In genomic region chr8:84236410-84236997, GRCm38 (mm10) we compare ENCODE assay signal across 8 mouse cellular contexts. TPM values are rescaled to one million over a fixed set of nuclear protein-coding genes. Genes with fewer than 3 reads are reported as not detected.
DNase-seq lines count a peak whose midpoint lies in the region; ATAC-seq and TF ChIP-seq lines count a peak whose summit lies in the region.

No protein-coding gene starts in this region.

- H3K4me1 ChIP-seq in liver, adult 2 months (ENCODE audit: control insufficient read depth, insufficient read depth, low read length) = peaks cover 10% of the 10 kb centered on the region
- H3K4me1 ChIP-seq in embryonic facial prominence, embryonic 12.5 days = peaks cover 21% of the 10 kb centered on the region
- H3K4me1 ChIP-seq in intestine, embryonic 14.5 days (replicated peaks; ENCODE audit: control insufficient read depth, insufficient read depth, low read length) = peaks cover 10% of the 10 kb centered on the region
- peaks cover 30% of the 10 kb centered on the region for H3K4me1 ChIP-seq in midbrain, embryonic 16.5 days (ENCODE audit: control insufficient read depth, insufficient read depth, low read length)

- TF ChIP-seq CTCF in liver, adult 2 months (IDR thresholded peaks at IDR 0.05; ENCODE audit: low read depth, low read length) = no peak

- H3K36me3 ChIP-seq in liver, adult 2 months (ENCODE audit: control insufficient read depth, insufficient read depth, low read length) = no peaks in the 10 kb centered on the region; the same call in 1 of the 2 replicates
- peaks cover 27% of the 10 kb centered on the region for H3K36me3 ChIP-seq in embryonic facial prominence, embryonic 12.5 days
- peaks cover 12% of the 10 kb centered on the region for H3K36me3 ChIP-seq in intestine, embryonic 14.5 days (ENCODE audit: control insufficient read depth, insufficient read depth, low read length)
- no peaks in the 10 kb centered on the region for H3K36me3 ChIP-seq in midbrain, embryonic 16.5 days (ENCODE audit: control insufficient read depth, insufficient read depth, low read length)

- peak overlapping the region; percentile 36; the same call in 1 of the 2 replicates for H3K27ac ChIP-seq in liver, adult 2 months (replicated peaks; ENCODE audit: insufficient read depth, low read depth, low read length)
- H3K27ac ChIP-seq in embryonic facial prominence, embryonic 12.5 days = peak overlapping the region; percentile 63
- H3K27ac ChIP-seq in intestine, embryonic 14.5 days (ENCODE audit: low read depth) = peak overlapping the region; percentile 47
- peak overlapping the region; percentile 71 for H3K27ac ChIP-seq in midbrain, embryonic 16.5 days (ENCODE audit: low read length)

- no peak for TF ChIP-seq POLR2A in liver, adult 2 months (IDR thresholded peaks at IDR 0.05; ENCODE audit: extremely low read depth, insufficient read depth, low read length)

- peak overlapping the region; percentile 83 for H3K9ac ChIP-seq in liver, adult 2 months (ENCODE audit: low read depth, low read length)
- H3K9ac ChIP-seq in embryonic facial prominence, embryonic 12.5 days = peak overlapping the region; percentile 94
- peak overlapping the region; percentile 95 for H3K9ac ChIP-seq in intestine, embryonic 14.5 days (ENCODE audit: low read length)
- H3K9ac ChIP-seq in midbrain, embryonic 16.5 days (ENCODE audit: low read depth, low read length) = peak overlapping the region; percentile 91

- peak overlapping the region; percentile 93 for H3K4me2 ChIP-seq in embryonic facial prominence, embryonic 12.5 days (replicated peaks)
- peak overlapping the region; percentile 57 for H3K4me2 ChIP-seq in intestine, embryonic 14.5 days (ENCODE audit: low read length)
- H3K4me2 ChIP-seq in midbrain, embryonic 16.5 days (ENCODE audit: low read length) = peak overlapping the region; percentile 93

- H3K79me2 ChIP-seq in liver, adult 2 months (ENCODE audit: control insufficient read depth, insufficient read depth, low read length) = no peaks in the 10 kb centered on the region; the same call in 1 of the 2 replicates

- no peaks in the 10 kb centered on the region for H3K9me3 ChIP-seq in embryonic facial prominence, embryonic 12.5 days
- no peaks in the 10 kb centered on the region for H3K9me3 ChIP-seq in intestine, embryonic 14.5 days (ENCODE audit: control insufficient read depth, low read length)
- H3K9me3 ChIP-seq in midbrain, embryonic 16.5 days (replicated peaks; ENCODE audit: control insufficient read depth, low read length, poor library complexity, severe bottlenecking) = no peaks in the 10 kb centered on the region

- ATAC-seq in embryonic facial prominence, embryonic 12.5 days (ENCODE audit: insufficient number of reproducible peaks, insufficient read depth, low FRiP score, low TSS enrichment) = peak; percentile 22
- ATAC-seq in intestine, embryonic 14.5 days (replicated peaks; ENCODE audit: low FRiP score, low TSS enrichment, low read depth) = peak; percentile 51
- peak; percentile 59 for ATAC-seq in midbrain, embryonic 16.5 days
- no peak for ATAC-seq in frontal cortex, adult (ENCODE audit: low TSS enrichment)

- H3K27me3 ChIP-seq in liver, adult 2 months (ENCODE audit: control insufficient read depth, insufficient read depth, low read length) = no peaks in the 10 kb centered on the region
- H3K27me3 ChIP-seq in embryonic facial prominence, embryonic 12.5 days = no peaks in the 10 kb centered on the region
- H3K27me3 ChIP-seq in intestine, embryonic 14.5 days (replicated peaks; ENCODE audit: control insufficient read depth, insufficient read depth, low read length) = no peaks in the 10 kb centered on the region
- H3K27me3 ChIP-seq in midbrain, embryonic 16.5 days (ENCODE audit: control insufficient read depth, insufficient read depth, low read depth, low read length) = no peaks in the 10 kb centered on the region

- DNase-seq in liver, adult 2 months (ENCODE audit: extremely low read depth, low read depth, low spot score) = no peak
- DNase-seq in liver = no peak
- peak; percentile 58 for DNase-seq in intestine, embryonic 14.5 days (ENCODE audit: low spot score)
- DNase-seq in layer of hippocampus, postnatal 14 days (ENCODE audit: low spot score in 2 of 2) = no peak
- no peak for DNase-seq in spleen, postnatal 10 days (ENCODE audit: low spot score in 2 of 2)

- 1% methylated on average over 28 of the region's 30 CpGs for WGBS in liver, adult 2 months
- 0% methylated on average over 22 of the region's 30 CpGs for WGBS in embryonic facial prominence, embryonic 12.5 days
- under 1% methylated on average over 28 of the region's 30 CpGs for WGBS in intestine, embryonic 14.5 days
- WGBS in midbrain, embryonic 16.5 days = under 1% methylated on average over 25 of the region's 30 CpGs

- peak overlapping the region; percentile 73 for H3K4me3 ChIP-seq in liver, adult 2 months (ENCODE audit: insufficient read depth, low read depth, low read length)
- peak overlapping the region; percentile 94 for H3K4me3 ChIP-seq in embryonic facial prominence, embryonic 12.5 days
- peak overlapping the region; percentile 93 for H3K4me3 ChIP-seq in intestine, embryonic 14.5 days (ENCODE audit: low read depth, low read length)
- peak overlapping the region; percentile 74 for H3K4me3 ChIP-seq in midbrain, embryonic 16.5 days (ENCODE audit: low read depth, low read length)

RNA-seq across cellular contexts. Expression of gene Zswim4, which starts 0.4 kb away (rescaled TPM):
- 2.8 and 3.7 TPM in 2 replicates for total RNA-seq in liver, adult 2 months (2014; rRNA removed)
- 6.9 and 8.4 TPM in 2 replicates for polyA plus RNA-seq in liver, adult 2 months (2012; rRNA removed)
- polyA plus RNA-seq in embryonic facial prominence, embryonic 12.5 days (2016; fragmentation: Nextera tagmentation; extraction: Ambion mirVana) = 32.4 and 32.9 TPM in 2 replicates
- 10.9 and 11.5 TPM in 2 replicates for polyA plus RNA-seq in intestine, embryonic 14.5 days (2014; fragmentation: Nextera tagmentation; extraction: Ambion mirVana)
- 22.4 and 26.4 TPM in 2 replicates for polyA plus RNA-seq in midbrain, embryonic 16.5 days (2015; fragmentation: Nextera tagmentation; extraction: Ambion mirVana)
- 10 to 100 TPM; 17.2 to 18.8 TPM for total RNA-seq in layer of hippocampus, postnatal 14 days (2021)

RNA-seq across cellular contexts. Expression of gene D8Ertd738e, which starts 13.0 kb away (rescaled TPM):
- total RNA-seq in liver, adult 2 months (2014; rRNA removed) = 103 and 115 TPM in 2 replicates
- 99.3 and 105 TPM in 2 replicates for polyA plus RNA-seq in liver, adult 2 months (2012; rRNA removed)
- 322 and 341 TPM in 2 replicates for polyA plus RNA-seq in embryonic facial prominence, embryonic 12.5 days (2016; fragmentation: Nextera tagmentation; extraction: Ambion mirVana)
- polyA plus RNA-seq in intestine, embryonic 14.5 days (2014; fragmentation: Nextera tagmentation; extraction: Ambion mirVana) = 377 and 380 TPM in 2 replicates
- polyA plus RNA-seq in midbrain, embryonic 16.5 days (2015; fragmentation: Nextera tagmentation; extraction: Ambion mirVana) = 229 and 244 TPM in 2 replicates
- total RNA-seq in layer of hippocampus, postnatal 14 days (2021) = 100 to 1,000 TPM; 147 to 156 TPM

RNA-seq across cellular contexts. Expression of gene Mri1, which starts 20.6 kb away (rescaled TPM):
- 17.1 and 25.8 TPM in 2 replicates for total RNA-seq in liver, adult 2 months (2014; rRNA removed)
- polyA plus RNA-seq in liver, adult 2 months (2012; rRNA removed) = 43.1 and 75.7 TPM in 2 replicates
- polyA plus RNA-seq in embryonic facial prominence, embryonic 12.5 days (2016; fragmentation: Nextera tagmentation; extraction: Ambion mirVana) = 70.2 and 71.2 TPM in 2 replicates
- 79.7 and 90.6 TPM in 2 replicates for polyA plus RNA-seq in intestine, embryonic 14.5 days (2014; fragmentation: Nextera tagmentation; extraction: Ambion mirVana)
- polyA plus RNA-seq in midbrain, embryonic 16.5 days (2015; fragmentation: Nextera tagmentation; extraction: Ambion mirVana) = 41.1 and 43.4 TPM in 2 replicates
- total RNA-seq in layer of hippocampus, postnatal 14 days (2021) = 10 to 100 TPM; 24.7 to 28.7 TPM

RNA-seq across cellular contexts. Expression of gene Ccdc130, which starts 33.7 kb away (rescaled TPM):
- 2.3 and 6.9 TPM in 2 replicates for total RNA-seq in liver, adult 2 months (2014; rRNA removed)
- 8.7 and 19.1 TPM in 2 replicates for polyA plus RNA-seq in liver, adult 2 months (2012; rRNA removed)
- polyA plus RNA-seq in embryonic facial prominence, embryonic 12.5 days (2016; fragmentation: Nextera tagmentation; extraction: Ambion mirVana) = 18.1 and 24.5 TPM in 2 replicates
- 20.6 and 22.5 TPM in 2 replicates for polyA plus RNA-seq in intestine, embryonic 14.5 days (2014; fragmentation: Nextera tagmentation; extraction: Ambion mirVana)
- polyA plus RNA-seq in midbrain, embryonic 16.5 days (2015; fragmentation: Nextera tagmentation; extraction: Ambion mirVana) = 23.0 and 25.4 TPM in 2 replicates
- 10 to 100 TPM; 20.4 to 21.4 TPM for total RNA-seq in layer of hippocampus, postnatal 14 days (2021)

RNA-seq across cellular contexts. Expression of gene Nanos3, which starts 51.5 kb away (rescaled TPM):
- not detected in 2 replicates for total RNA-seq in liver, adult 2 months (2014; rRNA removed)
- not detected in 2 replicates for polyA plus RNA-seq in liver, adult 2 months (2012; rRNA removed)
- 5.4 and 7.2 TPM in 2 replicates for polyA plus RNA-seq in embryonic facial prominence, embryonic 12.5 days (2016; fragmentation: Nextera tagmentation; extraction: Ambion mirVana)
- 4.1 and 4.4 TPM in 2 replicates for polyA plus RNA-seq in intestine, embryonic 14.5 days (2014; fragmentation: Nextera tagmentation; extraction: Ambion mirVana)
- 6.6 and 7.1 TPM in 2 replicates for polyA plus RNA-seq in midbrain, embryonic 16.5 days (2015; fragmentation: Nextera tagmentation; extraction: Ambion mirVana)
- 1 to 10 TPM; 3.8 to 4.4 TPM for total RNA-seq in layer of hippocampus, postnatal 14 days (2021)
